Mouse (Mus musculus) leukemia stem cell, adult 10-12 weeks (primary cell): ENCODE measurements around the gene 4933406M09Rik. TPM values are rescaled to one million over a fixed set of nuclear protein-coding genes. Genes with fewer than 3 reads are reported as not detected.

Source experiments
- polyA plus RNA-seq: library from polyadenylated mRNA; stranded (reverse); fragments of >175 nt; gene quantifications from 2 replicates; pipeline ENCODE4 v1.2.3, GENCODE M21; 2012; ENCODE audit warnings: low replicate concordance

Gene 4933406M09Rik
- not detected in 2 replicates for polyA plus RNA-seq

GRCm38 (mm10) chr1:134385666-134386065 lies at the start of gene 4933406M09Rik:
TSS of gene 4933406M09Rik (plus strand) at chr1:134385940.

GRCm38 (mm10) chr1:134361857-134362212 lies 23.9 kb upstream of the 4933406M09Rik start, which contains the start of gene Tmem183a:
TSS of gene Tmem183a (minus strand) at chr1:134361979.

GRCm38 (mm10) chr1:134405509-134406413 lies 20.0 kb downstream of the 4933406M09Rik start, which contains the start of gene Cyb5r1:
TSS of gene Cyb5r1 (plus strand) at chr1:134405559.

GRCm38 (mm10) chr1:134415168-134415831 lies 29.6 kb downstream of the 4933406M09Rik start, which contains the start of gene Adipor1:
TSS of gene Adipor1 (plus strand) at chr1:134415378.

Other genes with a start within 250 kb of the 4933406M09Rik start
- 0.30 and 0.48 TPM in 2 replicates for gene Chil1, start 203.8 kb upstream of the 4933406M09Rik start, polyA plus RNA-seq
- gene Mybph, start 192.5 kb upstream of the 4933406M09Rik start, polyA plus RNA-seq, result not detected in 2 replicates
- 0.05 TPM in 1 of 2 replicates, not detected in the other for gene Adora1, start 150.5 kb upstream of the 4933406M09Rik start, polyA plus RNA-seq
- gene Myog, start 96.0 kb upstream of the 4933406M09Rik start, polyA plus RNA-seq, result not detected in 2 replicates
- gene Ppfia4, start 53.0 kb upstream of the 4933406M09Rik start, polyA plus RNA-seq, result 16.4 and 17.5 TPM in 2 replicates
- 16.0 and 26.1 TPM in 2 replicates for gene Tmem183a, start 24.0 kb upstream of the 4933406M09Rik start, polyA plus RNA-seq
- 16.2 and 24.8 TPM in 2 replicates for gene Cyb5r1, start 19.6 kb downstream of the 4933406M09Rik start, polyA plus RNA-seq
- 75.8 and 107 TPM in 2 replicates for gene Adipor1, start 29.4 kb downstream of the 4933406M09Rik start, polyA plus RNA-seq
- gene Klhl12, start 69.6 kb downstream of the 4933406M09Rik start, polyA plus RNA-seq, result 4.6 and 12.8 TPM in 2 replicates
- 7.8 and 10.0 TPM in 2 replicates for gene Rabif, start 108.7 kb downstream of the 4933406M09Rik start, polyA plus RNA-seq
- gene Mgat4e, start 163.7 kb downstream of the 4933406M09Rik start, polyA plus RNA-seq, result not detected in 2 replicates
- gene Kdm5b, start 174.2 kb downstream of the 4933406M09Rik start, polyA plus RNA-seq, result 9.7 and 15.2 TPM in 2 replicates